18 mouse cellular contexts compared by ENCODE assay signal in the genomic region with DNA sequence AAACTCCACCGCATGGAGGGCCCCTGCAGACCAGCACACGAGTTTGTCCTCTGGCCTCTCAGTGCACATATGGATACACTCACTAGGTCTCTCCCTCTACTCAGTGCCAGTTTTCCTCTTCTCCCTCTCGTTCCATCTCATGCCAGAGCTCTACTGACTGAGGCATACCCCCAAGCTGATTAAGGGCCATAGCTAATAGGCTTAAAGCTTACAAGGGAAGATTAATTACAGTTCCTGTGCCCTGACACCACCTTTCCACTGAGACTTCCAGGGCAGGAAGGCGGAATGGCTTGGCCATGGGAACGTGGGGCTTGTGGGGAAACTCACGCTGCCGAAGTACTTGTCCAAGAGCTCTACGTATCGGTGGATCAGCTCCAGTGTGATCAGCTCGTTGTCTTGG. TPM values are rescaled to one million over a fixed set of nuclear protein-coding genes. Genes with fewer than 3 reads are reported as not detected.
"Had no signal": no experiment of that assay in that cellular context is flagged by ENCODE, and none has a peak within 500 bp of the region (broad histone marks: within the 10 kb centered on the region; RNA-seq: fewer than 3 reads in every experiment).

No protein-coding gene starts in this region.

- H3K27me3 ChIP-seq: neural tube, embryonic 12.5 days; neural tube, embryonic 13.5 days; neural tube, embryonic 15.5 days; stomach, embryonic 15.5 days had no signal

- H3K4me2 ChIP-seq: neural tube, embryonic 12.5 days; neural tube, embryonic 13.5 days; neural tube, embryonic 15.5 days; stomach, embryonic 15.5 days had no signal

- DNase-seq: right cerebral cortex, adult 18-20 months; right cerebral cortex, postnatal 14 days; right cerebral cortex, postnatal 25 days; right cerebral cortex, postnatal 4 days; spleen, adult 18-20 months; thymus, adult 18-20 months; thymus, adult 2 months; thymus, postnatal 14 days; thymus, postnatal 25 days; thymus, postnatal 36 days; thymus, postnatal 4 days had no signal

- H3K9me3 ChIP-seq: neural tube, embryonic 12.5 days; neural tube, embryonic 13.5 days; neural tube, embryonic 15.5 days; stomach, embryonic 15.5 days had no signal

- H3K9ac ChIP-seq: neural tube, embryonic 12.5 days; neural tube, embryonic 13.5 days; neural tube, embryonic 15.5 days; stomach, embryonic 15.5 days had no signal

- H3K27ac ChIP-seq: neural tube, embryonic 12.5 days; neural tube, embryonic 13.5 days; neural tube, embryonic 15.5 days; stomach, embryonic 15.5 days; stomach, postnatal 0 days had no signal

- H3K4me3 ChIP-seq: neural tube, embryonic 12.5 days; neural tube, embryonic 13.5 days; neural tube, embryonic 15.5 days; stomach, embryonic 15.5 days had no signal

RNA-seq across cellular contexts. Expression of a gene that starts 15.2 kb away (rescaled TPM):
- polyA plus RNA-seq: spleen, adult 2 months had no signal

RNA-seq across cellular contexts. Expression of a gene that starts 30.6 kb away (rescaled TPM):
- polyA plus RNA-seq: neural tube, embryonic 11.5 days had no signal
